Mouse (Mus musculus): Measurements from ENCODE around the gene Pitpnc1. TPM values are rescaled to one million over a fixed set of nuclear protein-coding genes. Genes with fewer than 3 reads are reported as not detected.
A peak's percentile ranks its signal among the peaks of the same experiment; 100 is the strongest.

The Pitpnc1 gene
- total RNA-seq, 2 experiments from 2014 or later, result 59.4 to 114 TPM

DNA sequence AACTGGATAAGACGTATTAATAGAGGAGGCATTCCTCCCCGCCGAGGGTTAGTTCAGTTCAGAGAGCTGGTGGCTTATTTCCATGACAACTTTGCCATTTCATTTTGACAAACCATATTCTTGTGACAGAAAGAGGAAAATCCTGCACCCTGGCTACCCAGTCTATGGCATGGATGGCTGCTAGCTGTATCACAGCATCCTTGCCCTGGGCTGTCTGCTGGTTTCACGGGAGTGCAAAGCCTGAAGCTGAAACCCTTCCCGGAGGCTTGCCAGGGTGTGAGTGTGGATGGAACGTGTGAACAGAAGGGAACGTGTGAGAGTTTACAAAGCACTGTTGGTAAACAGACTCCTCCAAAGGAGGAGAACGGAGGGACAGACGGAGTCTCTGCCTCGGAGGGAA is 80.5 kb downstream of the Pitpnc1 start:
- no peak for TF ChIP-seq CTCF (IDR thresholded peaks at IDR 0.05)
- Histone ChIP-seq H3K4me3 (no peak overlapping the region), H3K27ac (no peak overlapping the region)
- no peak for DNase-seq
- intact Hi-C loops (cut with DNase I), result loop anchor here (5.0 kb wide), 1 partner anchor 178 kb away; no protein-coding TSS in a partner anchor

DNA sequence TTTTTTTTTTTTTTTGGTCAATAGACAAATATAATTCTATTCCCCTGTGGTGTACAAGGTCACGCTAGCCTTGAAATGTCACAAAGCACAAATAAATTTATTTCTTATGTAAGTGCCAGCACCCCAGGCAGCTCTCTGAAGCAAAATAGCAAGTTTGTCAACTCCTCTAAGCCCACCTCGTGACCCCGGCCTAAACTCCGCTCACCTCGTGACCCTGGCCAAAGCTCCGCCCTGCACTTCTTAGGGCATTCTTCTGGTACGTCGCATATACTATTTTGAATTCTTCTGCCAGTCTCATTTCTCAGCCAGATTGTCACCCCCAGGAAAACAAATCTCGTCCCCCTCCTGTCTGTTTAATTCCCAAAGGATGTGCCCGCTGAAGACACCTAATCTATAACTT is 84.0 kb downstream of the Pitpnc1 start:
- Histone ChIP-seq H3K27ac (peak overlapping the region; percentile 40; the same call in 1 of the 2 replicates), H3K4me3 (no peak overlapping the region)
- no peak for DNase-seq
- intact Hi-C loops (cut with DNase I), result no loop called here
- no peak for TF ChIP-seq CTCF (IDR thresholded peaks at IDR 0.05)

DNA sequence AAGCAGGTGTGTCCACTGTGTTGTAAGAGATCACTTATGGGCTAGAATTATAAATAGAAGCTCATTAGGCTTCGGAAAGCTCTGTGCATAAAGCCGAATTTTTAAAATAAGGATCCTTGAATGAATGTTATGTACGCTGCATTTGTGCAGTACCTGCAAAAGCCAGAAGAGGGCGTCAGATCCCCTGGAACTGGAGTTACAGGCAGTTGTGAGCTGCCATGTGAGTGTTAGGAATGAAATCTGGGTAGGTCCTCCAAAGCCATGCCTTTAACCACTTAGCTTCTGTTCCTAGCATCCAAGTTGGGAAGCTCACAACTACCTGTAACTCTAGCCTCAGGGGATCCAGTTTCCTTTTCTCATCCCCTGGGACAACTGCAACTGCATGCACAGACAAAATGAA is 85.2 kb downstream of the Pitpnc1 start:
- intact Hi-C loops (cut with DNase I), result loop anchor here (2.0 kb wide), 2 partner anchors 83 to 109 kb away; no protein-coding TSS in a partner anchor
- peak; percentile 70 for TF ChIP-seq CTCF (IDR thresholded peaks at IDR 0.05)
- DNase-seq, result peak; percentile 65
- Histone ChIP-seq H3K27ac (peak overlapping the region; percentile 63; the same call in 1 of the 2 replicates), H3K4me3 (no peak overlapping the region)

DNA sequence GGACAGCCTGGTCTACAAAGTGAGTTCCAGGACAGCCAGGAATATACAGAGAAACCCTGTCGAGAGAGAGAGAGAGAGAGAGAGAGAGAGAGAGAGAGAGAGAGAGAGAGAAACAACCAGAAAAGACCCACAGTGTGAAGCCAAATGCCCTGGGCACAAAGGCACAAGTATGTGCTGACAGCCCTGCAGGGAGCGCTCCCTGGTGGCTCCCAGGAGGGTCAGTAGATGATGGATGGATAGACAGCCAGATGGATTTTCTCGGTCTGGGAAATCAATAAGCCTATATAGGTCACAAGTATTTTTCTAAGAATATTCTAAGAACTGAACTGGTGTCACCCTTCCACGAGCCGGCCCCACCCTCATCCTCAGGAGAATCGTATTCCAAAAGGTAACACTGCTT is 86.5 kb downstream of the Pitpnc1 start:
- Histone ChIP-seq H3K27ac (peak overlapping the region; percentile 63), H3K4me3 (no peak overlapping the region)
- peak; percentile 43 for TF ChIP-seq CTCF (IDR thresholded peaks at IDR 0.05)
- DNase-seq, result peak; percentile 37
- intact Hi-C loops (cut with DNase I), result loop anchor here (2.0 kb wide), 2 partner anchors 85 to 107 kb away; no protein-coding TSS in a partner anchor

DNA sequence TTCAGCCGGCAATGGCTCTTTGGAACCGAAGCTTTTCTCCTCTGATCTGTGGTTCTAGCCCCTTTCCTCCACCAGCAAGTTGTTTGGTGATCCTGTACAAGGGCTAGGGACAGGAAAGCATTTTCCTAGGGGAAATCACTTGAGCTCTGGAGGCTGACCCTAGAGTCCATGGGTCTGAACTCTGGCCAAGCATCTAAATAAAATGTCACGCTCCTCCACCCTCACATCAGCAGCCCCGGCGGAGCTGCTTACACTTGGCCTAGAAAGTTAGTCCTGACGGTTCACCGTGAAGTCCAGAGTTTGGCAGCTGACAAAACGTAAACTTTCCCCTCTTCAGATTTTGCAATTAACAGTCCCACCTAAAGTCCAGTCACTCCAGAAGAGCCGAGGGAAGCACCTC is 90.5 kb downstream of the Pitpnc1 start:
- intact Hi-C loops (cut with DNase I), result no loop called here
- TF ChIP-seq CTCF (IDR thresholded peaks at IDR 0.05), result no peak
- Histone ChIP-seq H3K27ac (peak overlapping the region; percentile 73), H3K4me3 (peak overlapping the region; percentile 26)
- DNase-seq, result peak; percentile 33

DNA sequence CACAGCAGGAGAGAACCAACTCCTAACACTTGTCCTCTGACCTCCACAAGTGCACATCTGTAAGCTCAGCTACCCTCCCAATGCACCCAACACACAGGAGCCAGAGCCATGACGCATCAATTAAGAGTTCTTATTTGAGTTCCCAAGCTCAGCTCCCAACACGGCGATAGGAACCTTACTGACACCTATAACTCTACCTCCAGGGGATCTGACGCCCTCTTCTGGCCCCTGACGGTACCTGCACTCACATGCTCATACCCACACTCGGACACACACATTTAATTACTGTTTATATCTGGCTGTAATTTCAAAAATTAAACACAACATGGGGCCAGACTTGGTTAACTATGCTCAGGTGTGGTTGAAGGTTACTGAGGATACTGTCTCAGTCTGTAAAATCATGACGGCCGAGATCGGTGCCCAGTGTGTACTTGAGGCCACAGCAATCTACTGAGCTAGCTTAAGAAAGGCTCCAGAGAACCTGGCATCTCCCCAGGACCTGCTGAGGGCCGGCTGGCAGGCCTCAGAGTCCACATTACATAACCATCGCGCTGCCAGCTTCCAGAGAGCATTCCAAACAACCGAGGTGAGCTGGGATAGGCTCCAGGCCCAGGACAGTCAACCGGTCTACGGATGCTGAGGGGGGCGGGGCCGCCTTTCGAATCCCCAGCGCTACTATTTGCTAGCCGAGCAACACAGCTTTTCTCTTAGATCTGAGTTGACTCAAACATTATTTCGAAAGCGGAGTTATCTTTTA is 91.2 kb downstream of the Pitpnc1 start:
- intact Hi-C loops (cut with DNase I), result no loop called here
- DNase-seq, result peak; percentile 85
- peak; percentile 34 for TF ChIP-seq CTCF (IDR thresholded peaks at IDR 0.05)
- Histone ChIP-seq H3K27ac (peak overlapping the region; percentile 73), H3K4me3 (peak overlapping the region; percentile 26)

DNA sequence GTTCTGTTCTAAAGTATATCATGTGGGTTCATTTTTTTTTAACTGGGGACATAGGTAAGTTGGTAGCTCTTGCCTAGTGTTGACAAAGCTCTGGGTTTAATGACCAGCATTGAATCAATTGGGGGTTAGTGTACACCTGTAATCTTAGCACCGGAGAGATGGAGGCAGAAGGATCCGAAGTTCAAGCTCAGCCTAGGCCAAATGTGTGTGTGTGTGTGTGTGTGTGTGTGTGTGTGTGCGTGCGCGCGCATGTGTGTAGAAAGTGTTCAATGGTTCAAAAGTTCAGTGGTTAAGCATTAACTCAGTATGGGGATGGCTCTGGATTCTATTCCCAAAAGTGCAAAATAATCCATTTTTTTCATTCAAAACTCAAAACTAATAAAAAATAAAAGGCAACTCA is 93.2 kb downstream of the Pitpnc1 start:
- intact Hi-C loops (cut with DNase I), result no loop called here
- TF ChIP-seq CTCF (IDR thresholded peaks at IDR 0.05), result no peak
- H3K4me3 ChIP-seq, result no peak overlapping the region
- DNase-seq, result no peak
- H3K27ac ChIP-seq, result peak overlapping the region; percentile 85; the same call in 1 of the 2 replicates

DNA sequence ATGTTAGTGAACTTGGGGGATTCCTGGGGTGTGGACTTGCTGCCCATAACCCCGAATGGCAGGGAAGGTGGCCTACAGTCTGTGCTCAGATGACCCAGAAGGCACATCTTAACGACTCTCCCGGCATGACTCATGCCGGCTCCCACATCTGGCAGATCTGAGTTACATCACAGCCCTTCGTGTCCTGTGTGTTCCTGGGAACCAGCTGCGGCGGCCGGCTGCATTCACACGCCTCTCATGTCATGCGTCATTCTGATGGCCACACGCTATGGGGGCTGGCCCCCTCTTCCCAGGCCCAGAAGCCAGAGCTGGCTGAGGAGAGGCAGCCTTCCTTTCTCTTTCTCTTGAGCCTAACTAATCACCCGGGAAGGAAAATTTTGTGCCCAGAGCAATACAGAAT is 94.2 kb downstream of the Pitpnc1 start:
- peak; percentile 84 for DNase-seq
- intact Hi-C loops (cut with DNase I), result no loop called here
- no peak for TF ChIP-seq CTCF (IDR thresholded peaks at IDR 0.05)
- peak overlapping the region; percentile 35 for H3K4me3 ChIP-seq
- H3K27ac ChIP-seq, result peak overlapping the region; percentile 85

DNA sequence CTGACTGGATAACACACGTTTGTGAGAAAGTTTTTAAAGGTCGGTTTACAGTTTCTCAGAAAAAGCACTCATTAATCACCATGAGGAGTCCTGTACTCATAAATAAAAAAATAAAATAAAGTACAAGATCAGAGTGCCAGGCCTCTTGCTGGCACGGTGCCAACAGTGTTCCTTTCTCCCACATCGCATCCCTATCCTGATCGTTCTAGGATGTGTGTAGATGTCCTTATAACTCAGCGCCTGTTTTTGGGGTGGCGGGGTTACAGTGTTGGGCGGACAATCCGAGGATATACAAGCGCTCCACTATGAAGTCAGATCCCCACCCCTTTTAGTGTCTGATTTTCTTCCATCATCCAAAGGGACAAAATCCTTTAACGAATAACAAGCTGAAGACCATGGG is 94.7 kb downstream of the Pitpnc1 start:
- intact Hi-C loops (cut with DNase I), result loop anchor here (2.0 kb wide), 1 partner anchor 35 kb away; no protein-coding TSS in a partner anchor
- H3K4me3 ChIP-seq, result peak overlapping the region; percentile 35
- no peak for DNase-seq
- no peak for TF ChIP-seq CTCF (IDR thresholded peaks at IDR 0.05)
- H3K27ac ChIP-seq, result peak overlapping the region; percentile 85

DNA sequence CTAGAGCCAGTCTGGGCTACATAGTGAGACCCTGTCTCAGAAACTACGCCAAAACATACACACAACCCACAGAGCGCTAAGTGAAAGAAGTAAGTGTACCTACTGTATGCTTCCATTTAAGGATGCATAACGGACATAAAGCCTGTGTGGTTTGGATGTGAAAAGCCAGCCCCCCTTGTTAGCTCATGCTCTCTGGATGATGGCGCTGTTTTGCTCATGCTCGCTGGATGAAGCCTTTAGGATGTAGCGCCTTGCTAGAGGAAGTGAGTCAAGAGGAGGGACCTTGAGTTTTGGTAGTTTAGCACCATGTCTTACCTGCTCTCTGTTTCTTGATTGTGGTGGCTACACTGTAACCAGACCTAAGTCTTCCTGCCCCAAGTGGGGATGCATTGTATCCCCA is 96.9 kb downstream of the Pitpnc1 start:
- Histone ChIP-seq H3K4me3 (no peak overlapping the region), H3K27ac (no peak overlapping the region)
- intact Hi-C loops (cut with DNase I), result no loop called here
- DNase-seq, result no peak
- TF ChIP-seq CTCF (IDR thresholded peaks at IDR 0.05), result no peak

DNA sequence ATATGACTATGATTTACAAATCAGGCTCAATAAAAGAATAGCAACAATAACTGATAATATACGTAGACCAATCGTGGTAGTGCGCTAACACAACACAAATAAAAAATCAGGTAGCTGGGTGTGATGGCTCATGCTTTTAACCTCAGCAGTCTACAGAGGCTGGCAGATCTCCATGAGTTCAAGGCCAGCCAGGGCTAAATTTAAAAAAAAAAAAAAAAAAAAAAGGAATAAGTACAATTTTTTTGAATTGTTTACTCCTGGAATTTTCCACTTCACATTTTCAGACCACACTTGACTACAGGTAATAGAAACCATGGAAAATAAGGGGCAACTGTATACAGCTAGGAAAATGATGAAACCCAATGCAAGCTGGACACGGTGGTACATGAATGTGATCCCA is 97.3 kb downstream of the Pitpnc1 start:
- DNase-seq, result no peak
- H3K4me3 ChIP-seq, result no peak overlapping the region
- intact Hi-C loops (cut with DNase I), result no loop called here
- H3K27ac ChIP-seq, result no peak overlapping the region
- no peak for TF ChIP-seq CTCF (IDR thresholded peaks at IDR 0.05)

DNA sequence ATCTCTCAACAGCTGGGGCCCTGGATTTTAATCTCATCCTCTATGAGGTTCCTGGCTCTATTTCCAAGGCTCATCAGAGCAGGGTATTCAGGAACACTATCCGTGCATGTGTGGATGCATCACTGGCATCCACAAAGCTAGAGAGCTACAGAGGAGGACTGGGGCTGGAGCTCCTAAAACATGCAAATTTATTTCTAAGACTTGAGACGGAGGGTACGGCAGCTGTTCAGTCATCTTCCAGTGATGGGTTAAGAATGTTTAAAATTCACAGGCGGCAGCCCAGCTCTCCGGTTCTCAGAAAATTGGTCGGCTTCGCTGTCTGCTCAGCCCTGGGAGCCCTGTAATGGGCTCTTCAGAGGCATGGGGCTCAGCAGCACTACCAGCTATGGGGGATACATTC is 97.8 kb downstream of the Pitpnc1 start:
- TF ChIP-seq CTCF (IDR thresholded peaks at IDR 0.05), result no peak
- intact Hi-C loops (cut with DNase I), result no loop called here
- no peak for DNase-seq
- no peak overlapping the region for H3K27ac ChIP-seq
- no peak overlapping the region for H3K4me3 ChIP-seq

DNA sequence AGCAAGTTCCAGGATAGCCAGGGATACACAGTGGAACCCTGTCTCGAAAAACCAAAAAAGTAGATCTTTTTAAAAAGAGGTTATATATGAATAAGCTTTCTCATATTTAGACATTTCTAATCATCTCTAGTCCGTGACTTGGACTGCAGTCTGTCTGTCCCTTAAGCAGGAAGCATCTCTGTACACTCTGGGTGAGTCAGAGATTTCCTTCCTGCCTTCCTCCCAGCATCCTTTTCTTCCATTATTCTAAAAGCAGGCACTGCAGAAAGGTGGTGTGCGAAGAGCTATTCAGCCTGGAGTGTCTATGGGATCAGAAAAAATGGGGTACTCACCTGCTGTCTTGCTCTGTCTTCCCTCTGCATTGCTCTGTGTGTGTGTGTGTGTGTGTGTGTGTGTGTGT is 100.0 kb downstream of the Pitpnc1 start:
- DNase-seq, result no peak
- TF ChIP-seq CTCF (IDR thresholded peaks at IDR 0.05), result no peak
- intact Hi-C loops (cut with DNase I), result no loop called here
- H3K4me3 ChIP-seq, result no peak overlapping the region
- peak overlapping the region; percentile 31; the same call in 1 of the 2 replicates for H3K27ac ChIP-seq

DNA sequence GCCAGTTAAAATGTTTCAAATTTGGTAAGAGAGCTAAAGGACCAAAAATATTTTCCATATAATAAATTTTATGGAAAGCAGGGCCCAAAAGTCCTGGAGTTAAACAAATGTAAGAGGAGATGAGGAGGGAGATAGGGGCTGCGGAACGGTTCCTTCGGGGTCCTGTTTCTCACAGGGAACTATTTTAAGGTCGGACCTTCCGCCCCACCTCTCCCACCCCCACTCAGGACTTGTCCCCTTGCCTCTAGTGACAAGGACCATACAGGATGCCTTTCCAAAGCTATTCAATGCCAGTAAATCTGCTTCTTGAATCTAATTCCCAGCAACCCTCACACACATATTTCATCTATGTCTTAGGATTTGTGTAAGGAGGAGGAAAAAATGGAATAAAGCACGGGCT is 100.8 kb downstream of the Pitpnc1 start:
- H3K27ac ChIP-seq, result peak overlapping the region; percentile 31; the same call in 1 of the 2 replicates
- no peak for TF ChIP-seq CTCF (IDR thresholded peaks at IDR 0.05)
- H3K4me3 ChIP-seq, result no peak overlapping the region
- intact Hi-C loops (cut with DNase I), result no loop called here
- DNase-seq, result no peak

All from gastrocnemius, adult 2 months (tissue).